Mouse (Mus musculus) liver, postnatal 0 days (tissue): Measurements from ENCODE around the gene Sufu.

Experiments used
- CTCF ChIP-seq: sonication (generic); IDR thresholded peaks from 2 replicates; pipeline ENCODE4 v1.5.1; 2016; ENCODE audit warnings: antibody characterized with exemption, low read depth
- EP300 ChIP-seq: IDR thresholded peaks from 2 replicates; pipeline ENCODE4 v1.6.1; 2016; ENCODE audit warnings: antibody characterized with exemption, low read depth, mild to moderate bottlenecking

DNA sequence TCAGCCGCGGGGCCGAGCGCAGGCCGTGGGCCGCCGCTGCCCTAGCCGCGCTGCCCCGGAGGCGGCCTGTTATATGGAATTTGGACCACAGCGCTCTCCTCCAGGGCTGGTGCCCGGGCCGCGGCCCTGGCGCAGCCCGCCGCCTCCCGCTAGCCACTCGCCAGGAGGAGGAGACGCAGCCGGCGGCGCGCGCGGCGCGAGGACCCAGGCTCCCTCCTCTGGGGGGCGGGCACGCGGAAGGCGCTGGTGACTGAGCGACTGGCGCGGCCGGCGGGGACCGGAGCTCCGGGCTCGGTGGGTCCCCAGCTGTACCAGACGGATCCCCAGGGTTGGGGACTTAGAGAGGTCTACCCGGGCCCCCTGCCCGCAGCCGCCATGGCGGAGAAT, 105.4 kb downstream of the Sufu start:
- TF ChIP-seq EP300 (no peak), CTCF (0 out of 2 replicates have a peak, but pooled peaks have one; percentile 2)
